Mouse (Mus musculus) bone marrow, adult 2 months (tissue): ENCODE results near the gene Pde8a. TPM values are rescaled to one million over a fixed set of nuclear protein-coding genes. Genes with fewer than 3 reads are reported as not detected.

Experiments used
- H3K27ac ChIP-seq: fragments of 200-500 bp; 2 replicates; pipeline ENCODE4 v1.5.1; 2012; ENCODE audit warnings: low read depth, mild to moderate bottlenecking, control low read depth, inconsistent platforms, low read length; ENCODE audit not compliant: control insufficient read depth, poor library complexity, insufficient read depth
- H3K4me1 ChIP-seq: fragments of 200-500 bp; 2 replicates; pipeline ENCODE4 v1.6.1; 2011; ENCODE audit warnings: low read length; ENCODE audit not compliant: control insufficient read depth, insufficient read depth
- H3K4me3 ChIP-seq: fragments of 200-500 bp; replicated peaks from 2 replicates; pipeline ENCODE3; 2011; ENCODE audit warnings: mild to moderate bottlenecking, low read depth, low read length, control low read depth; ENCODE audit not compliant: control insufficient read depth
- CTCF ChIP-seq: fragments of 200-500 bp; IDR thresholded peaks from 2 replicates; pipeline ENCODE4 v1.5.1; 2011; ENCODE audit warnings: low read length, control low read depth; ENCODE audit not compliant: control insufficient read depth, insufficient read depth
- POLR2A ChIP-seq: fragments of 200-500 bp; IDR thresholded peaks from 2 replicates; pipeline ENCODE4 v1.6.1; 2011; ENCODE audit warnings: low read depth, mild to moderate bottlenecking, control low read depth, low read length, borderline replicate concordance; ENCODE audit not compliant: control insufficient read depth
- WGBS: fragments of 180-500 bp; shearing (Covaris S2); methylation state at CpG from one replicate; pipeline ENCODE4 v1.1.7; 2018; 5-methylcytosine and 5-hydroxymethylcytosine counted together
- polyA plus RNA-seq: library from polyadenylated mRNA; stranded (reverse); fragments of >200 nt; gene quantifications from 2 replicates; pipeline ENCODE4 v1.2.4, GENCODE M21; 2011; ENCODE audit warnings: low replicate concordance; ENCODE audit not compliant: missing spikeins, insufficient read depth, insufficient read length

The Pde8a gene
- polyA plus RNA-seq, 1 experiment: 6.7 TPM

- H3K4me3 ChIP-seq: no peak overlapping the region
- no peaks in the 10 kb centered on the region for H3K4me1 ChIP-seq
- H3K27ac ChIP-seq: no peak overlapping the region
- no peak for TF ChIP-seq POLR2A
- no peak for TF ChIP-seq CTCF
- WGBS: 25% methylated on average over 13 of the region's 13 CpGs
These were observed 159.0 kb downstream of the Pde8a start for GRCm38 (mm10) chr7:81372337-81372920.

- Histone ChIP-seq H3K27ac (no peak overlapping the region), H3K4me1 (no peaks in the 10 kb centered on the region), H3K4me3 (no peak overlapping the region)
- no peak for TF ChIP-seq POLR2A
- no peak for TF ChIP-seq CTCF
- 76% methylated on average over 1 of the region's 1 CpGs for WGBS
These were observed 166.0 kb downstream of the Pde8a start for GRCm38 (mm10) chr7:81379363-81379762.

Other genes starting within 250 kb of the Pde8a start
- 13.7 and 24.7 TPM in 2 replicates for gene Zfp592, start 219.9 kb upstream of the Pde8a start, polyA plus RNA-seq
- 0.22 TPM in 1 of 2 replicates, not detected in the other for gene Alpk3, start 156.0 kb upstream of the Pde8a start, polyA plus RNA-seq
- gene Slc28a1, start 98.8 kb upstream of the Pde8a start, polyA plus RNA-seq: 1.0 TPM in 1 of 2 replicates, not detected in the other
- 559 and 1,092 TPM in 2 replicates for gene Rps17, start 131.7 kb downstream of the Pde8a start, polyA plus RNA-seq
- gene Cpeb1, start 241.9 kb downstream of the Pde8a start, polyA plus RNA-seq: 2.4 TPM in 1 of 2 replicates, not detected in the other